8 mouse cellular contexts compared by ENCODE assay signal in the genomic region with DNA sequence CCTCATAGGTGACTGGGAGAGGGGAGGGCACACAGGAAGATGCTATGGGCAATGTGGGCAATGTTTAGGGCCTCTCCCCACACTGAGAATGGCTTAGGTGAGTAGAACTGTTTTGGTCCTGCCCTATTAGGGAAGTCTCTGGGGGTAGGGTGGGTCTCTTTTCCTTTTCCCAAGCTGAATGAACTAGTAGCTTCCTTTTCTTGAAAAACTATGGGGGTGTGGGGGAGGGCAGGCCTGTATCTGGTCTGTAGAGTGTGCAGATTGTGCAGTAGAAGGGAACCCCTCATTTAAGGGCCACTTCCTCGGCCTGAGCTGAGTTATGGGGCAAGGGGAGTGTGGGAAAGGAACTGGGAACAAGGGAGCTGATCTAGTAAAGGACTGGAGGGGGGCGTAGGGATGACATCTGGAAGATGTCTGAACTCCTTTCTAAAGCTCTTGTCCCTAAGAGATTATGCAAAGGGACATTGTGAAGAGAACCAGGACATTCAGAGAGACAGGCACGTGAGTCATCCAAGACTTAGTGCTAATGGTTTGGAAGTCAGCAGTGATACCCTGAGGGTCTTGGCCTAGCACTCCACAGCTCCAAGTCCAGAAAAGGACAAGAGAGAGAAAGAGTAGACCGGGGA. TPM values are rescaled to one million over a fixed set of nuclear protein-coding genes. Genes with fewer than 3 reads are reported as not detected.
A peak's percentile ranks its signal among the peaks of the same experiment; 100 is the strongest.
DNase-seq lines count a peak whose midpoint lies in the region; ATAC-seq and TF ChIP-seq lines count a peak whose summit lies in the region.

No protein-coding gene starts in this region.

- H3K9me3 ChIP-seq in forebrain, embryonic 12.5 days = no peaks in the 10 kb centered on the region
- no peaks in the 10 kb centered on the region for H3K9me3 ChIP-seq in forebrain, postnatal 0 days (ENCODE audit: low read length)
- no peaks in the 10 kb centered on the region for H3K9me3 ChIP-seq in heart, embryonic 12.5 days (replicated peaks)
- H3K9me3 ChIP-seq in limb, embryonic 12.5 days = no peaks in the 10 kb centered on the region

- ATAC-seq in forebrain, embryonic 12.5 days (ENCODE audit: low FRiP score) = no peak
- no peak for ATAC-seq in forebrain, postnatal 0 days
- ATAC-seq in heart, embryonic 12.5 days (ENCODE audit: insufficient number of reproducible peaks, low FRiP score) = no peak
- no peak for ATAC-seq in limb, embryonic 12.5 days (ENCODE audit: insufficient number of reproducible peaks, insufficient read depth, low FRiP score, low TSS enrichment, low read depth)

- H3K36me3 ChIP-seq in forebrain, embryonic 12.5 days (replicated peaks) = no peaks in the 10 kb centered on the region
- H3K36me3 ChIP-seq in forebrain, postnatal 0 days (ENCODE audit: insufficient read depth) = no peaks in the 10 kb centered on the region
- no peaks in the 10 kb centered on the region for H3K36me3 ChIP-seq in heart, embryonic 12.5 days
- H3K36me3 ChIP-seq in limb, embryonic 12.5 days = no peaks in the 10 kb centered on the region

- no peak overlapping the region for H3K9ac ChIP-seq in forebrain, embryonic 12.5 days
- no peak overlapping the region for H3K9ac ChIP-seq in forebrain, postnatal 0 days
- H3K9ac ChIP-seq in heart, embryonic 12.5 days = peak overlapping the region; percentile 97
- 0 out of 2 replicates have a peak overlapping the region, but pooled peaks have one; percentile 88 for H3K9ac ChIP-seq in limb, embryonic 12.5 days (replicated peaks)

- TF ChIP-seq CTCF in forebrain, postnatal 0 days (IDR thresholded peaks at IDR 0.05; ENCODE audit: low read depth) = no peak

- peaks cover 42% of the 10 kb centered on the region for H3K27me3 ChIP-seq in forebrain, embryonic 12.5 days
- peaks cover 15% of the 10 kb centered on the region for H3K27me3 ChIP-seq in forebrain, postnatal 0 days (ENCODE audit: insufficient read depth, low read length)
- no peaks in the 10 kb centered on the region for H3K27me3 ChIP-seq in heart, embryonic 12.5 days (replicated peaks)
- H3K27me3 ChIP-seq in limb, embryonic 12.5 days = no peaks in the 10 kb centered on the region

- no peak overlapping the region for H3K4me3 ChIP-seq in forebrain, embryonic 12.5 days (replicated peaks)
- H3K4me3 ChIP-seq in forebrain, postnatal 0 days (ENCODE audit: low read depth, low read length) = no peak overlapping the region
- peak overlapping the region; percentile 90 for H3K4me3 ChIP-seq in heart, embryonic 12.5 days
- peak overlapping the region; percentile 81 for H3K4me3 ChIP-seq in limb, embryonic 12.5 days (replicated peaks)

- no peak overlapping the region for H3K27ac ChIP-seq in forebrain, embryonic 12.5 days
- H3K27ac ChIP-seq in forebrain, postnatal 0 days (ENCODE audit: low read depth, low read length) = no peak overlapping the region
- H3K27ac ChIP-seq in heart, embryonic 12.5 days (ENCODE audit: poor library complexity, severe bottlenecking) = peak overlapping the region; percentile 95
- H3K27ac ChIP-seq in limb, embryonic 12.5 days = peak overlapping the region; percentile 96

- WGBS in forebrain, embryonic 12.5 days = 73% methylated on average over 4 of the region's 4 CpGs
- 72% methylated on average over 4 of the region's 4 CpGs for WGBS in forebrain, postnatal 0 days
- WGBS in heart, embryonic 12.5 days = 39% methylated on average over 4 of the region's 4 CpGs
- 69% methylated on average over 4 of the region's 4 CpGs for WGBS in limb, embryonic 12.5 days

- peak overlapping the region; percentile 96 for H3K4me2 ChIP-seq in forebrain, embryonic 12.5 days
- H3K4me2 ChIP-seq in forebrain, postnatal 0 days (ENCODE audit: low read depth) = no peak overlapping the region
- H3K4me2 ChIP-seq in heart, embryonic 12.5 days = peak overlapping the region; percentile 71
- H3K4me2 ChIP-seq in limb, embryonic 12.5 days = peak overlapping the region; percentile 79

- DNase-seq in forebrain, postnatal 0 days = no peak
- peak; percentile 31 for DNase-seq in CD4-positive helper T cell, adult 2 months (ENCODE audit: low read depth, low spot score)
- DNase-seq in embryo, embryonic 11 days = no peak
- no peak for DNase-seq in spleen, postnatal 10 days (ENCODE audit: low spot score in 2 of 2)
- DNase-seq in gastrocnemius, postnatal 25 days = no peak

- peaks cover 33% of the 10 kb centered on the region for H3K4me1 ChIP-seq in forebrain, embryonic 12.5 days
- peaks cover 13% of the 10 kb centered on the region for H3K4me1 ChIP-seq in forebrain, postnatal 0 days (ENCODE audit: insufficient read depth)
- H3K4me1 ChIP-seq in heart, embryonic 12.5 days (replicated peaks) = peaks cover 78% of the 10 kb centered on the region
- H3K4me1 ChIP-seq in limb, embryonic 12.5 days (replicated peaks) = peaks cover 47% of the 10 kb centered on the region

RNA-seq across cellular contexts. Expression of a gene that starts 2.3 kb away (rescaled TPM):
- polyA plus RNA-seq in forebrain, embryonic 12.5 days (2016; fragmentation: Nextera tagmentation; extraction: Ambion mirVana) = 6.4 and 8.5 TPM in 2 replicates
- total RNA-seq in forebrain, postnatal 0 days (2014; rRNA removed) = 11.4 and 17.9 TPM in 2 replicates
- 3.2 and 3.9 TPM in 2 replicates for polyA plus RNA-seq in forebrain, postnatal 0 days (2015; fragmentation: Nextera tagmentation; extraction: Ambion mirVana)
- 26.0 and 27.1 TPM in 2 replicates for polyA plus RNA-seq in heart, embryonic 12.5 days (2016; fragmentation: Nextera tagmentation; extraction: Ambion mirVana)
- polyA plus RNA-seq in limb, embryonic 12.5 days (2016; fragmentation: Nextera tagmentation; extraction: Ambion mirVana) = 20.5 and 24.1 TPM in 2 replicates
- 100 to 1,000 TPM; 183 to 204 TPM for total RNA-seq in gastrocnemius, postnatal 25 days (2021)

RNA-seq across cellular contexts. Expression of a gene that starts 24.5 kb away (rescaled TPM):
- polyA plus RNA-seq in forebrain, embryonic 12.5 days (2016; fragmentation: Nextera tagmentation; extraction: Ambion mirVana) = 365 and 373 TPM in 2 replicates
- 524 and 615 TPM in 2 replicates for total RNA-seq in forebrain, postnatal 0 days (2014; rRNA removed)
- polyA plus RNA-seq in forebrain, postnatal 0 days (2015; fragmentation: Nextera tagmentation; extraction: Ambion mirVana) = 250 and 269 TPM in 2 replicates
- polyA plus RNA-seq in heart, embryonic 12.5 days (2016; fragmentation: Nextera tagmentation; extraction: Ambion mirVana) = 281 and 282 TPM in 2 replicates
- 472 and 476 TPM in 2 replicates for polyA plus RNA-seq in limb, embryonic 12.5 days (2016; fragmentation: Nextera tagmentation; extraction: Ambion mirVana)
- 100 to 1,000 TPM; 464 to 492 TPM for total RNA-seq in gastrocnemius, postnatal 25 days (2021)

RNA-seq across cellular contexts. Expression of a gene that starts 37.7 kb away (rescaled TPM):
- polyA plus RNA-seq in forebrain, embryonic 12.5 days (2016; fragmentation: Nextera tagmentation; extraction: Ambion mirVana) = 36.9 and 37.0 TPM in 2 replicates
- 20.8 and 24.5 TPM in 2 replicates for total RNA-seq in forebrain, postnatal 0 days (2014; rRNA removed)
- polyA plus RNA-seq in forebrain, postnatal 0 days (2015; fragmentation: Nextera tagmentation; extraction: Ambion mirVana) = 14.8 and 17.6 TPM in 2 replicates
- polyA plus RNA-seq in heart, embryonic 12.5 days (2016; fragmentation: Nextera tagmentation; extraction: Ambion mirVana) = 17.1 and 19.4 TPM in 2 replicates
- polyA plus RNA-seq in limb, embryonic 12.5 days (2016; fragmentation: Nextera tagmentation; extraction: Ambion mirVana) = 37.9 and 39.7 TPM in 2 replicates
- 1 to 10 TPM; 5.7 to 7.2 TPM for total RNA-seq in gastrocnemius, postnatal 25 days (2021)

RNA-seq across cellular contexts. Expression of a gene that starts 49.7 kb away (rescaled TPM):
- 193 and 206 TPM in 2 replicates for polyA plus RNA-seq in forebrain, embryonic 12.5 days (2016; fragmentation: Nextera tagmentation; extraction: Ambion mirVana)
- total RNA-seq in forebrain, postnatal 0 days (2014; rRNA removed) = 71.2 and 86.4 TPM in 2 replicates
- 87.8 and 91.3 TPM in 2 replicates for polyA plus RNA-seq in forebrain, postnatal 0 days (2015; fragmentation: Nextera tagmentation; extraction: Ambion mirVana)
- 106 and 115 TPM in 2 replicates for polyA plus RNA-seq in heart, embryonic 12.5 days (2016; fragmentation: Nextera tagmentation; extraction: Ambion mirVana)
- polyA plus RNA-seq in limb, embryonic 12.5 days (2016; fragmentation: Nextera tagmentation; extraction: Ambion mirVana) = 227 and 231 TPM in 2 replicates
- 10 to 100 TPM; 19.5 to 21.9 TPM for total RNA-seq in gastrocnemius, postnatal 25 days (2021)

Comparison
In these comparisons a context has a peak if more than half of its experiments do, and no peak if none do; other contexts are left out.
1. H3K27ac ChIP-seq: peak in heart, embryonic 12.5 days (single experiment) and limb, embryonic 12.5 days (single experiment); none in forebrain, embryonic 12.5 days (single experiment) and forebrain, postnatal 0 days (single experiment).
2. H3K4me3 ChIP-seq: peak in heart, embryonic 12.5 days (single experiment) and limb, embryonic 12.5 days (single experiment); none in forebrain, embryonic 12.5 days (single experiment) and forebrain, postnatal 0 days (single experiment).
3. H3K9ac ChIP-seq: peak in heart, embryonic 12.5 days (single experiment) and limb, embryonic 12.5 days (single experiment); none in forebrain, embryonic 12.5 days (single experiment) and forebrain, postnatal 0 days (single experiment).